Mouse (Mus musculus) bone marrow, adult 2 months (tissue): ENCODE data around the gene Tns4.

ENCODE experiments used
- CTCF ChIP-seq: fragments of 200-500 bp; IDR thresholded peaks from 2 replicates; pipeline ENCODE4 v1.5.1; 2011; ENCODE audit warnings: low read length, control low read depth; ENCODE audit not compliant: control insufficient read depth, insufficient read depth
- POLR2A ChIP-seq: fragments of 200-500 bp; IDR thresholded peaks from 2 replicates; pipeline ENCODE4 v1.6.1; 2011; ENCODE audit warnings: low read depth, mild to moderate bottlenecking, control low read depth, low read length, borderline replicate concordance; ENCODE audit not compliant: control insufficient read depth

DNA sequence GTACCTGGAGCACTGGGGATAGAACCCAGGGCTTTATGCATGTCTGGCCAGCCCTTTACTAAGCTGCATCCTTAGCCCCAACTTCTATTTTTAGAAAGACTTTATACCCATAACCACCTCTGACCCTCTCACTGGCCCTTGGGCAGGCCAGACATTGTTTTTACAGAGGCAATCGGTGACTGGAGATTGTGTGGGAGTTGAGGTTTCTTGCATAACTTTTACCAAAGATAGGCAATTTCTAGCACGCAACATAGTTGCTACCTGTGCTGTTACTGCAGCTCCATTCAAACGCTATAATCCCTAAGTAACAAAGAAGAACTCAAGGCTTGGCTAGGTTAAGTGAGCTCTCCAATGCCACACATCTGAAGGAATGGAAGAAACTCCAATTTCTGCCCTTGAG lies 7.5 kb downstream of the Tns4 start:
- TF ChIP-seq CTCF (no peak), POLR2A (no peak)
